In the genomic region with DNA sequence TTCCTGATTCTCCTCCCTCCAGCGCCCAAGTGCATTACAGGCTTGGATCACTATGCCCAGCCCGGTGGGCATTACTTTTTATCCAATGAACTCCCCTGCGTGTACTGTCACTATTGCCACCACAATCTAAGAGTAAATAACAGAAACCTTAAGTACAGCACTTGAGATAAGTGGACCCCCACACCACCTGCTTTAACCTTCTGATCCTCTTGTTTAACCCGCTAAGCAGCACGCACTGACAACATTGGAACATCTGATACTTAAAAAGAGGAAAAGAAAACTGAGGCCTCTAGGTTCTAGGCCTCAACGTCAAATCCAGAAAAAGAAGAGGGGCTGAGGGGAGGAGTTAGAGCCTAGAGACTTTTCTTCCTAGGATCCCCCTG, we compare ENCODE assay signal across 8 mouse cellular contexts. TPM values are rescaled to one million over a fixed set of nuclear protein-coding genes. Genes with fewer than 3 reads are reported as not detected.
A peak's percentile ranks its signal among the peaks of the same experiment; 100 is the strongest.
DNase-seq lines count a peak whose midpoint lies in the region; ATAC-seq and TF ChIP-seq lines count a peak whose summit lies in the region.

No protein-coding gene starts in this region.

- peaks cover 11% of the 10 kb centered on the region for H3K36me3 ChIP-seq in liver, adult 2 months (ENCODE audit: control insufficient read depth, insufficient read depth, low read length)
- H3K36me3 ChIP-seq in liver, embryonic 11.5 days (ENCODE audit: control insufficient read depth, insufficient read depth, low read length), result peaks cover 10% of the 10 kb centered on the region; the same call in 1 of the 2 replicates
- H3K36me3 ChIP-seq in neural tube, embryonic 15.5 days, result peaks cover 19% of the 10 kb centered on the region

- no peak for TF ChIP-seq CTCF in liver, adult 2 months (IDR thresholded peaks at IDR 0.05; ENCODE audit: low read depth, low read length)

- peaks cover 4% of the 10 kb centered on the region; the same call in 1 of the 2 replicates for H3K4me1 ChIP-seq in liver, adult 2 months (ENCODE audit: control insufficient read depth, insufficient read depth, low read length)
- H3K4me1 ChIP-seq in liver, embryonic 11.5 days (replicated peaks; ENCODE audit: control insufficient read depth, insufficient read depth, low read length), result peaks cover 5% of the 10 kb centered on the region; the same call in 1 of the 2 replicates
- H3K4me1 ChIP-seq in neural tube, embryonic 15.5 days, result peaks cover 34% of the 10 kb centered on the region

- peak; percentile 11; the same call in 1 of the 2 replicates for ATAC-seq in erythroid progenitor cell, adult 5-6 weeks (replicated peaks; ENCODE audit: low FRiP score, poor library complexity, severe bottlenecking)
- ATAC-seq in liver, embryonic 11.5 days (replicated peaks; ENCODE audit: low FRiP score), result no peak
- peak; percentile 0 for ATAC-seq in neural tube, embryonic 15.5 days (ENCODE audit: low FRiP score)

- H3K4me3 ChIP-seq in liver, adult 2 months (ENCODE audit: insufficient read depth, low read depth, low read length), result peak overlapping the region; percentile 78
- peak overlapping the region; percentile 76 for H3K4me3 ChIP-seq in liver, embryonic 11.5 days (ENCODE audit: low read depth, low read length)
- peak overlapping the region; percentile 84 for H3K4me3 ChIP-seq in neural tube, embryonic 15.5 days (replicated peaks)

- H3K4me2 ChIP-seq in liver, embryonic 11.5 days, result peak overlapping the region; percentile 68
- peak overlapping the region; percentile 69 for H3K4me2 ChIP-seq in neural tube, embryonic 15.5 days

- intact Hi-C loops in left cerebral cortex, postnatal 4 days (cut with DNase I), result no loop called here

- TF ChIP-seq POLR2A in liver, adult 2 months (IDR thresholded peaks at IDR 0.05; ENCODE audit: extremely low read depth, insufficient read depth, low read length), result no peak

- no peaks in the 10 kb centered on the region; the same call in 1 of the 2 replicates for H3K79me2 ChIP-seq in liver, adult 2 months (ENCODE audit: control insufficient read depth, insufficient read depth, low read length)

- H3K9me3 ChIP-seq in liver, embryonic 11.5 days (ENCODE audit: control insufficient read depth, low read length), result no peaks in the 10 kb centered on the region
- H3K9me3 ChIP-seq in neural tube, embryonic 15.5 days (replicated peaks), result no peaks in the 10 kb centered on the region

- H3K9ac ChIP-seq in liver, adult 2 months (ENCODE audit: low read depth, low read length), result peak overlapping the region; percentile 80
- peak overlapping the region; percentile 78 for H3K9ac ChIP-seq in liver, embryonic 11.5 days (ENCODE audit: low read depth, low read length)
- peak overlapping the region; percentile 65 for H3K9ac ChIP-seq in neural tube, embryonic 15.5 days (replicated peaks)

- no peak for DNase-seq in liver, adult 2 months (ENCODE audit: extremely low read depth, low read depth, low spot score)
- DNase-seq in liver (no peak), adipocyte (ENCODE audit: low spot score) (no peak)
- DNase-seq in liver, embryonic 11.5 days (ENCODE audit: low spot score), result no peak
- no peak for DNase-seq in left cerebral cortex, postnatal 4 days
- no peak for DNase-seq in adrenal gland, postnatal 4 days (ENCODE audit: low spot score in 2 of 2)

- WGBS in liver, adult 2 months, result 8% methylated on average over 6 of the region's 6 CpGs
- WGBS in liver, embryonic 11.5 days, result 20% methylated on average over 6 of the region's 6 CpGs
- WGBS in neural tube, embryonic 15.5 days, result 26% methylated on average over 6 of the region's 6 CpGs

- peak overlapping the region; percentile 90 for H3K27ac ChIP-seq in liver, adult 2 months (replicated peaks; ENCODE audit: insufficient read depth, low read depth, low read length)
- peak overlapping the region; percentile 81 for H3K27ac ChIP-seq in liver, embryonic 11.5 days (ENCODE audit: low read depth, low read length)
- H3K27ac ChIP-seq in neural tube, embryonic 15.5 days (replicated peaks), result peak overlapping the region; percentile 87

- no peaks in the 10 kb centered on the region for H3K27me3 ChIP-seq in liver, adult 2 months (ENCODE audit: control insufficient read depth, insufficient read depth, low read length)
- no peaks in the 10 kb centered on the region for H3K27me3 ChIP-seq in liver, embryonic 11.5 days (replicated peaks; ENCODE audit: control insufficient read depth, insufficient read depth, low read length)
- no peaks in the 10 kb centered on the region for H3K27me3 ChIP-seq in neural tube, embryonic 15.5 days (replicated peaks)

RNA-seq across cellular contexts. Expression of a gene that starts 0.5 kb away (rescaled TPM):
- total RNA-seq in liver, adult 2 months (2014; rRNA removed), result 15.9 and 20.5 TPM in 2 replicates
- polyA plus RNA-seq in liver, adult 2 months (2012; rRNA removed), result 27.2 and 28.8 TPM in 2 replicates
- total RNA-seq in erythroid progenitor cell, adult 5-6 weeks (2015; ENCODE audit: low replicate concordance), result 5.4 and 17.6 TPM in 2 replicates
- total RNA-seq in erythroid progenitor cell, adult 5-6 weeks (2017; ENCODE audit: low replicate concordance), result 5.1 and 12.1 TPM in 2 replicates
- 47.2 and 48.5 TPM in 2 replicates for polyA plus RNA-seq in liver, embryonic 11.5 days (2014; fragmentation: Nextera tagmentation; extraction: Ambion mirVana)
- polyA plus RNA-seq in neural tube, embryonic 15.5 days (2015; fragmentation: Nextera tagmentation; extraction: Ambion mirVana), result 64.2 and 68.0 TPM in 2 replicates
- 10 to 100 TPM; 51.3 to 52.0 TPM for total RNA-seq in left cerebral cortex, postnatal 4 days (2021)
- total RNA-seq in adrenal gland, postnatal 4 days (2021), result 10 to 100 TPM; 38.8 to 43.2 TPM

RNA-seq across cellular contexts. Expression of a gene that starts 0.6 kb away (rescaled TPM):
- total RNA-seq in liver, adult 2 months (2014; rRNA removed), result 1.8 and 3.6 TPM in 2 replicates
- polyA plus RNA-seq in liver, adult 2 months (2012; rRNA removed), result 1.5 and 2.6 TPM in 2 replicates
- total RNA-seq in erythroid progenitor cell, adult 5-6 weeks (2015; ENCODE audit: low replicate concordance), result 8.4 and 13.3 TPM in 2 replicates
- total RNA-seq in erythroid progenitor cell, adult 5-6 weeks (2017; ENCODE audit: low replicate concordance), result 24.7 and 54.9 TPM in 2 replicates
- 16.9 and 18.1 TPM in 2 replicates for polyA plus RNA-seq in liver, embryonic 11.5 days (2014; fragmentation: Nextera tagmentation; extraction: Ambion mirVana)
- polyA plus RNA-seq in neural tube, embryonic 15.5 days (2015; fragmentation: Nextera tagmentation; extraction: Ambion mirVana), result 23.9 and 26.1 TPM in 2 replicates
- 10 to 100 TPM; 25.0 to 25.1 TPM for total RNA-seq in left cerebral cortex, postnatal 4 days (2021)
- 10 to 100 TPM; 24.4 to 26.0 TPM for total RNA-seq in adrenal gland, postnatal 4 days (2021)

RNA-seq across cellular contexts. Expression of a gene that starts 21.8 kb away (rescaled TPM):
- not detected in 2 replicates for total RNA-seq in liver, adult 2 months (2014; rRNA removed)
- 0.11 TPM in 1 of 2 replicates, not detected in the other for polyA plus RNA-seq in liver, adult 2 months (2012; rRNA removed)
- not detected in 2 replicates for total RNA-seq in erythroid progenitor cell, adult 5-6 weeks (2015; ENCODE audit: low replicate concordance)
- total RNA-seq in erythroid progenitor cell, adult 5-6 weeks (2017; ENCODE audit: low replicate concordance), result not detected in 2 replicates
- not detected in 2 replicates for polyA plus RNA-seq in liver, embryonic 11.5 days (2014; fragmentation: Nextera tagmentation; extraction: Ambion mirVana)
- polyA plus RNA-seq in neural tube, embryonic 15.5 days (2015; fragmentation: Nextera tagmentation; extraction: Ambion mirVana), result 0.40 TPM in 1 of 2 replicates, not detected in the other
- not detected for total RNA-seq in left cerebral cortex, postnatal 4 days (2021)
- not detected for total RNA-seq in adrenal gland, postnatal 4 days (2021)

RNA-seq across cellular contexts. Expression of a gene that starts 29.2 kb away (rescaled TPM):
- 0.28 and 0.54 TPM in 2 replicates for total RNA-seq in liver, adult 2 months (2014; rRNA removed)
- 0.23 and 0.34 TPM in 2 replicates for polyA plus RNA-seq in liver, adult 2 months (2012; rRNA removed)
- total RNA-seq in erythroid progenitor cell, adult 5-6 weeks (2015; ENCODE audit: low replicate concordance), result not detected in 2 replicates
- not detected in 2 replicates for total RNA-seq in erythroid progenitor cell, adult 5-6 weeks (2017; ENCODE audit: low replicate concordance)
- 2.3 and 2.5 TPM in 2 replicates for polyA plus RNA-seq in liver, embryonic 11.5 days (2014; fragmentation: Nextera tagmentation; extraction: Ambion mirVana)
- polyA plus RNA-seq in neural tube, embryonic 15.5 days (2015; fragmentation: Nextera tagmentation; extraction: Ambion mirVana), result 0.49 and 11.0 TPM in 2 replicates
- total RNA-seq in left cerebral cortex, postnatal 4 days (2021), result under 1 TPM; 0.26 to 0.83 TPM
- total RNA-seq in adrenal gland, postnatal 4 days (2021), result 10 to 100 TPM in 1 of 2 experiments, 1 to 10 TPM in 1; 8.2 to 17.6 TPM

RNA-seq across cellular contexts. Expression of a gene that starts 33.6 kb away (rescaled TPM):
- total RNA-seq in liver, adult 2 months (2014; rRNA removed), result not detected in 2 replicates
- not detected in 2 replicates for polyA plus RNA-seq in liver, adult 2 months (2012; rRNA removed)
- total RNA-seq in erythroid progenitor cell, adult 5-6 weeks (2015; ENCODE audit: low replicate concordance), result not detected in 2 replicates
- 0.53 TPM in 1 of 2 replicates, not detected in the other for total RNA-seq in erythroid progenitor cell, adult 5-6 weeks (2017; ENCODE audit: low replicate concordance)
- 0.23 and 0.25 TPM in 2 replicates for polyA plus RNA-seq in liver, embryonic 11.5 days (2014; fragmentation: Nextera tagmentation; extraction: Ambion mirVana)
- polyA plus RNA-seq in neural tube, embryonic 15.5 days (2015; fragmentation: Nextera tagmentation; extraction: Ambion mirVana), result 0.69 and 0.78 TPM in 2 replicates
- total RNA-seq in left cerebral cortex, postnatal 4 days (2021), result not detected
- under 1 TPM; 0.25 to 0.34 TPM for total RNA-seq in adrenal gland, postnatal 4 days (2021)
